Mouse (Mus musculus) heart, embryonic 11.5 days (tissue): ENCODE data around the gene Ell. TPM values are rescaled to one million over a fixed set of nuclear protein-coding genes. Genes with fewer than 3 reads are reported as not detected.
"Not testable (repeated sequence)": the region's sequence is repeated elsewhere in the genome, so short reads cannot be mapped to it uniquely, and the experiment has no call there.

Source experiments
- ATAC-seq: fragments of 200-750 bp; cut with Nextera tagmentation; replicated peaks from 2 replicates; pipeline ENCODE4 v1.8.0; 2017; ENCODE audit warnings: moderate library complexity; ENCODE audit not compliant: insufficient number of reproducible peaks, low FRiP score, low TSS enrichment
- H3K27ac ChIP-seq: fragments of 300-500 bp; sonication (generic); 2 replicates; pipeline ENCODE4 v1.5.1; 2014; ENCODE audit warnings: mild to moderate bottlenecking, low read depth, low read length
- H3K27me3 ChIP-seq: fragments of 300-500 bp; sonication (generic); 2 replicates; pipeline ENCODE4 v1.6.1; 2014; ENCODE audit warnings: mild to moderate bottlenecking, low read length, mixed read lengths; ENCODE audit not compliant: control insufficient read depth, insufficient read depth
- H3K36me3 ChIP-seq: fragments of 300-500 bp; sonication (generic); 2 replicates; pipeline ENCODE4 v1.6.1; 2014; ENCODE audit warnings: mild to moderate bottlenecking, low read length, moderate library complexity, mixed read lengths; ENCODE audit not compliant: control insufficient read depth, insufficient read depth
- H3K4me1 ChIP-seq: fragments of 300-500 bp; sonication (generic); 2 replicates; pipeline ENCODE4 v1.6.1; 2014; ENCODE audit warnings: low read length; ENCODE audit not compliant: control insufficient read depth, insufficient read depth
- H3K4me2 ChIP-seq: fragments of 300-500 bp; sonication (generic); 2 replicates; pipeline ENCODE4 v1.6.1; 2014; ENCODE audit warnings: mild to moderate bottlenecking, moderate library complexity
- H3K4me3 ChIP-seq: fragments of 300-500 bp; sonication (generic); 2 replicates; pipeline ENCODE4 v1.5.1; 2014; ENCODE audit warnings: low read depth, low read length
- H3K9ac ChIP-seq: fragments of 300-500 bp; sonication (generic); 2 replicates; pipeline ENCODE4 v1.6.1; 2014; ENCODE audit warnings: mild to moderate bottlenecking, low read depth, low read length, moderate library complexity
- H3K9me3 ChIP-seq: fragments of 300-500 bp; sonication (generic); replicated peaks from 2 replicates; pipeline ENCODE4 v1.6.1; 2016; ENCODE audit warnings: low read length; ENCODE audit not compliant: control insufficient read depth
- WGBS: fragments of 180-500 bp; shearing (Covaris S2); extraction: QIAGEN DNeasy Blood & Tissue Kit; methylation state at CpG from one replicate; pipeline ENCODE4 v1.1.7; 2014; ENCODE audit not compliant: insufficient replicate concordance; 5-methylcytosine and 5-hydroxymethylcytosine counted together
- polyA plus RNA-seq: library from polyadenylated mRNA; unstranded; fragments of >200 nt; fragmentation: Nextera tagmentation; extraction: Ambion mirVana; gene quantifications from 2 replicates; pipeline ENCODE4 v1.2.1, GENCODE M21; 2014

Gene Ell
- polyA plus RNA-seq, 1 experiment from 2014 or later = 14.1 TPM

DNA sequence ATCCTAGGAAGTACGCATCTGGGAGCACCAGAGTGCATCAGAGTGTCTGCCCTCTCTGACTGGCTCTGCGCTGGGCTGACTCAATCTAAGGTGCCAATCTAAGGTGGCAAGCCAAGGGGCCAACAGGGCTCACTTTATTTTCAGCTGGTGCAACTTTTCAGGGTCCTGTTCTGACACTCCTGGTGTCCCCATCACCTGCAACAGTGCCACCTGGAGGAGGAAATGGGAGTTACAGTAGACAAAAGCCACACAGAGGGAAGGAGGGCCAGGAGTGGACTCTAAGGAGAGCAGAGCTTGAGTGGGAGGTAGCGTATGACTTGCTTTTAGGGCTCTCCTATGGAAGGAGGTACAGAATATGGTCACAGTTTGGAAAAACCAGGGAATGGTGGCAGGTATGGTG lies 34.4 kb upstream of the Ell start:
- no peak for ATAC-seq
- H3K4me3 ChIP-seq = no peak overlapping the region

DNA sequence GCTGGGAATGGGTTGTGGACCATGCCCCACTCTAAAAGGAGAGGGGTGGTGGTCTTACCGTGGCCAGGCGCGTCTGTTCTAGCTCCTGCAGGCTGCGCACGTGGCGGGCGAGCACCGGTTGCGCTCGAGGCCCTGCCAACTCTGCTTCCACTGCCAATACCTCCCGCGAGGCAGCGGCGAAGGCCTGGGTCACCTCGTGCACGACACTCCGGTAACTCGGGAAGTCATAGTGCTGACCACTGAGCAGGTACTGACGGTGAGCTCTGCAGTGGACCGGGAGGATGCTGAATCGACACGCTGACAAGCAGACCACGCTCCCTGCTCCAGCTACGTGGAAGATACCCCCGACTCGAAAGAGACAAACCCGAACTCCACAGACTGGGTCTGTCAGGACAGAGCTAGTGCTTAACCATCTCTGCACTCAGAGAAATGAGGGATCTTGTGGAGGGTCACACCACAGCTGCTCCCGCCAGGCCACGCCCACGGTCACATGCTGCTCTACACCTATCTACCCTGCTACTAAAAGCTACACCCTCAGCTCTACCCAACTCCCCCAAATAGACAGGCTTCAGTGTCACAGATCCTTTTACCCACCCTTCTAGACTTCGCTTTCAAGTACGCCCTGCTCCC lies 33.4 kb upstream of the Ell start:
- Histone ChIP-seq H3K4me2 (peak overlapping the region; percentile 89), H3K9ac (peak overlapping the region; percentile 89), H3K9me3 (no peaks in the 10 kb centered on the region), H3K27ac (peak overlapping the region; percentile 87), H3K27me3 (peaks cover 34% of the 10 kb centered on the region), H3K36me3 (peaks cover 10% of the 10 kb centered on the region), H3K4me1 (peaks cover 37% of the 10 kb centered on the region), H3K4me3 (peak overlapping the region; percentile 73)
- 36% methylated on average over 32 of the region's 32 CpGs for WGBS
- ATAC-seq = peak; percentile 20

More for the DNA sequence above, 34.4 kb upstream of the Ell start:
- peaks cover 40% of the 10 kb centered on the region for H3K4me1 ChIP-seq
- H3K9ac ChIP-seq = no peak overlapping the region
- H3K27me3 ChIP-seq = peaks cover 43% of the 10 kb centered on the region
- H3K27ac ChIP-seq = no peak overlapping the region
- H3K4me2 ChIP-seq = peak overlapping the region; percentile 89; the same call in 1 of the 2 replicates
- H3K9me3 ChIP-seq = no peaks in the 10 kb centered on the region
- peaks cover 10% of the 10 kb centered on the region for H3K36me3 ChIP-seq
- 77% methylated on average over 3 of the region's 3 CpGs for WGBS

DNA sequence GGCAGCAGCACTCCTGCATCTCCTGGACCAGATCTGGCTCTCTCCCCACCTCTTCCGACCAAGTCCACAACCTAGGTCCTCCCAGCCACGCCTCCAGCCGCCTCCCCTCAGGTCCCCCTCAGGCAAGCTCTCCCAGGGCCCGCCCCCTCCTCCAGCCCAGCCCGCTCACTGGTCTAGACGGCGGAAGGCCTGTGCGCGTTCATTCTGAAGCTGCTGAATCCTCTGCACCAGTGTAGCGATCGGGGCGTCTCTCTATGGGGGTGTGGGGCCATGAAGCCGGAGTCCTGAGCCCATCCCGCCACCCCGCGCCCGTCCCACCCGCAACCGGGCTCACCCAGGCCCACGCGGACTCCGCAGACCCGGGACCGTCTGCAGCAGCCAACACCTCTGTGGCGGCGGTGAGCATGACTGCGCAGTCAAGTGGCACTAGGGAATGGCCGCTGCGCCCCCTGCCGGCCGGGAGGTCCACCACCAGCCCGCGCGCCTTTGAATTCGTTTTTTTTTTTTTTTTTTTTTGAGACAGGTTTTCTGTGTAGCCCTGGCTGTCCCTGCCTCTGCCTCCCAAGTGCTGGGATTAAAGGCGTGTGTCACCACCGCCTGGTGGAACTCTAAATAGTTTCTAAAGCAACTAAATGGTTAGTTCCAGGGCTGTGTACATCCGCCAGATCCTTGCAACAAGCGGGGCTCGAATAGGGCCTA lies 32.8 kb upstream of the Ell start, which contains the start of gene Rex1bd:
TSS of gene Rex1bd (minus strand) at position 425 of the 699 bp plus-strand sequence.
- H3K27me3 ChIP-seq = peaks cover 27% of the 10 kb centered on the region
- peaks cover 35% of the 10 kb centered on the region for H3K4me1 ChIP-seq
- peak within 1 kb of the TSS; percentile 89 for H3K9ac ChIP-seq
- 2% methylated on average over 40 of the region's 40 CpGs for WGBS
- no peaks in the 10 kb centered on the region for H3K9me3 ChIP-seq
- peak; percentile 86 for ATAC-seq
- H3K4me3 ChIP-seq = peak within 1 kb of the TSS; percentile 73
- H3K36me3 ChIP-seq = peaks cover 10% of the 10 kb centered on the region
- H3K27ac ChIP-seq = peak within 1 kb of the TSS; percentile 87
- peak within 1 kb of the TSS; percentile 89 for H3K4me2 ChIP-seq

DNA sequence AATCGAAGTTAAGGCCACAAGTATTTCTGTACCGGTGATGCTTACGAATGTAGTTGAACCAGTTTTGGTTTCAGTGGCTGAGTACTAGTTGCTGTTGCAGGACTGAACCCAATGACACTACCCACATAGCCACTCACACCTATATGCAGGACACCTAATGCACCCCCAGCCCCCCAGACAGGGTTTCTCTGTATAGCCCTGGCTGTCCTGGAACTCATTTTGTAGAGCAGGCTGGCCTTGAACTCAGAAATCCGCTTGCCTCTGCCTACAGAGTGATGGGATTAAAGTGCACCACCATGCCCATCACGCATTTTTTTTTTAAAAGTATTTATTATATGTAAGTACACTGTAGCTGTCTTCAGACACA lies 32.2 kb upstream of the Ell start:
- peaks cover 10% of the 10 kb centered on the region for H3K36me3 ChIP-seq
- 0 out of 2 replicates have a peak overlapping the region, but pooled peaks have one; percentile 37 for H3K27ac ChIP-seq
- no peak overlapping the region for H3K4me3 ChIP-seq
- peak overlapping the region; percentile 30 for H3K4me2 ChIP-seq
- H3K9ac ChIP-seq = no peak overlapping the region
- 56% methylated on average over 5 of the region's 5 CpGs for WGBS
- H3K9me3 ChIP-seq = no peaks in the 10 kb centered on the region
- ATAC-seq = no peak
- peaks cover 31% of the 10 kb centered on the region for H3K4me1 ChIP-seq
- H3K27me3 ChIP-seq = peaks cover 22% of the 10 kb centered on the region

DNA sequence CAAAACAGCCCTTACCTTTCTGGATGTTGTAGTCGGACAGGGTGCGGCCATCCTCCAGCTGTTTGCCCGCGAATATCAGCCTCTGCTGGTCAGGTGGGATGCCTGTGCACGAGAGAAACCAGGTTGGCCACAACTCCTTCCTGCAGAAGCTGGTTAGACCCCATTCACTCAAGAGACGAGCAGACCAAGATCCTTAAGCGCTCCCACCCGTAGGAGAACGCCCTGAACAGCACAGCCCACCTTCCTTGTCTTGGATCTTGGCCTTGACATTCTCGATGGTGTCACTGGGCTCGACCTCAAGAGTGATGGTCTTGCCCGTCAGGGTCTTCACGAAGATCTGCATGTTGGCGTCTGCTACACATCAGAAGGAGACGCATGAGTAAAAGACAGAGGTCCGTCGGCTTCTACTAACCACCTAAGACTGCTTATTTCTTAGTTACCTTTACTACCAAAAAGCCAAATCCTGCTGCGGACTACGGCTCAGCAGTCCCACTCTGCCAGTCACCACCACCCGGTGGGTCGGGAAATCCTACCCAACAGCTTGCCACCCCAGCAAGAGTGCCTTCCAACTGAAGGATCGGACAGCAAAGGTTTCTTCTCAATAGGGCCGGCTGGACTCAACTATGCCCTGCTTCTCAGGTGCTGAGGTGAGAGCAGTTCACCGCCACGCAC lies 29.8 kb upstream of the Ell start:
- H3K4me1 ChIP-seq = peaks cover 19% of the 10 kb centered on the region
- 9% methylated on average over 25 of the region's 25 CpGs for WGBS
- no peaks in the 10 kb centered on the region for H3K9me3 ChIP-seq
- H3K27ac ChIP-seq = peak overlapping the region; percentile 97
- H3K27me3 ChIP-seq = peaks cover 2% of the 10 kb centered on the region; the same call in 1 of the 2 replicates
- H3K4me3 ChIP-seq = peak overlapping the region; percentile 97
- H3K9ac ChIP-seq = peak overlapping the region; percentile 100
- H3K36me3 ChIP-seq = peaks cover 10% of the 10 kb centered on the region
- ATAC-seq = no peak
- peak overlapping the region; percentile 93 for H3K4me2 ChIP-seq

DNA sequence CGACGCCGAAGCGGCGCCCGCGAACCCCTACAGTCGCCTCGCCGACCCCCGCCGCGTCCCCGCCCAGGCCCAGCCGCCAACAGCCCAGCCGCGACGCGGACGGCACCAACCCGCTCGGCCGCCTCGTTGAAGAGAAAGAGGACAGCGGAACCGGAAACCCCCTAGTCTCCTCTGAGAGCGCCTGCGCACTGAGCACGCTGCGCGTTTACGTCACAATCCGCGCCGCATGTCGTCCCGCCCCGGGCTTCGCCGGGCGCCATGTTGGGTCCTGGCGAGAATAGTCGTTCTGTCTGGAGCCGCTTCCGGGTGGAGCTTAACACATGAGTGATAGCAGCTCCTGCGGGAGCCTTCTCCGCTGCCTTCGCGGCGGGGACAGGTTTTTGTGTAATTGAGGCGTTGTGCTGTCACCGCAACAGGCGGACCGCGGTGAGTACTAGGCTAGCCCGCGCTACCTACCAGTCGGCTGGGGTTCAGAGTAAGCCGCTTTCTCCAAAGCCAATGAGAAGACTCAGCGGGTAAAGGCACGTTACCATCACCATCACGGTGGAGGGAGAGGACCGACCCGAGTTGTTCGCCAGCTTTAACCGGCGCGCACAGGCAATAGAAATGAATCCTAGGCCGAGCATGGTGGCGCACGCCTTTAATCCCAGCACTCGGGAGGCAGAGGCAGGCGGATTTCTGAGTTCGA lies 28.9 kb upstream of the Ell start, which contains the start of gene Uba52:
TSS of gene Uba52 (minus strand) at position 574 of the 688 bp plus-strand sequence.
- ATAC-seq = peak; percentile 75
- Histone ChIP-seq H3K9me3 (no peaks in the 10 kb centered on the region), H3K27ac (peak within 1 kb of the TSS; percentile 97), H3K4me2 (peak within 1 kb of the TSS; percentile 93), H3K4me1 (peaks cover 18% of the 10 kb centered on the region), H3K4me3 (peak within 1 kb of the TSS; percentile 97), H3K36me3 (peaks cover 10% of the 10 kb centered on the region), H3K9ac (peak within 1 kb of the TSS; percentile 100), H3K27me3 (no peaks in the 10 kb centered on the region)
- 1% methylated on average over 74 of the region's 74 CpGs for WGBS

DNA sequence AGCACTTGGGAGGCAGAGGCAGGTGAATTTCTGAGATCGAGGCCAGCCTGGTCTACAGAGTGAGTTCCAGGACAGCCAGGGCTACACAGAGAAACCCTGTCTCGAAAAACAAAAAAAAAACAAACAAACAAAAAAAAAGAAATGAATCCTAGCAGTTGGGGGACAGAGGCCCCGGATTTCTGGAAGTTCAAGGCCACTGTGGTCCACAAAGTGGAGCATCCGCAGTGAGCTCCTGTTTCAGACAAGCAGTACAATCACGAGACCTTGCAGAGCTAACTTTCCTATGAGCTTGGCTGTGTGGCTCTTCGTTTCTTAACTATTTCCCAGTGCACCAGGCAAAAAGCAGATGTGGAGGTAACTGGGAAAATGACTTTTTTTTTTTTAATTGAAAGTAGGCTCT lies 28.1 kb upstream of the Ell start:
- peak overlapping the region; percentile 97 for H3K4me3 ChIP-seq
- H3K9ac ChIP-seq = peak overlapping the region; percentile 100; the same call in 1 of the 2 replicates
- not testable (repeated sequence) for H3K9me3 ChIP-seq, ATAC-seq, H3K27me3 ChIP-seq
- peak overlapping the region; percentile 93 for H3K4me2 ChIP-seq
- WGBS = 71% methylated on average over 6 of the region's 6 CpGs
- peak overlapping the region; percentile 97; the same call in 1 of the 2 replicates for H3K27ac ChIP-seq
- peaks cover 11% of the 10 kb centered on the region for H3K4me1 ChIP-seq
- H3K36me3 ChIP-seq = peaks cover 12% of the 10 kb centered on the region

DNA sequence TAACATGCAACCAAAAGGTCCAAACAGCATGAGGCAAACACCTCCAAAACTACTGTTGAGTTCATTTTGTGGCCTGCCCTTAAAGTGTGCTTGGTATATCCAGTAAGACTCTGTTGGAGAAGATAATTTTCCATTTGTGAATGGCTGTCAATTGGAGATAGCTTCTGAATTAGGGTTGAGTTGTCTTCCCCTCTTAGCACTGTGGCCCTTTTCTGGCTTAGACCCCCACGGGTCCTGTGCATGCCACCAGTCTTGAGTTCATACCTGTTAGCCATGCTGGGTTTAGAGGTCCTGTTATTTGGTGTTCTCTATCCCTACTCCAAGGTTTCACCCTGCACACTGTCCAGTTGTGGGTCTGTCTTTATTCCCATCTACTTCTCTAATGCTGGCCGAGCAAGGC lies 27.5 kb upstream of the Ell start:
- no peaks in the 10 kb centered on the region for H3K27me3 ChIP-seq
- no peaks in the 10 kb centered on the region for H3K9me3 ChIP-seq
- WGBS = 92% methylated on average over 2 of the region's 2 CpGs
- no peak for ATAC-seq
- H3K4me1 ChIP-seq = peaks cover 11% of the 10 kb centered on the region
- peaks cover 12% of the 10 kb centered on the region for H3K36me3 ChIP-seq
- H3K4me3 ChIP-seq = 0 out of 2 replicates have a peak overlapping the region, but pooled peaks have one; percentile 97
- 0 out of 2 replicates have a peak overlapping the region, but pooled peaks have one; percentile 12 for H3K9ac ChIP-seq
- peak overlapping the region; percentile 93; the same call in 1 of the 2 replicates for H3K4me2 ChIP-seq
- H3K27ac ChIP-seq = no peak overlapping the region
